Mouse (Mus musculus) kidney, adult 8-10 months (tissue): Measurements from ENCODE around the gene Bcas3.

Source experiments
- DNase-seq, 2 experiments: peaks; one replicate each; pipeline ENCODE4 v3.0.0; 2022

Gene Bcas3

GRCm38 (mm10) chr11:85675244-85675643 is 322.3 kb downstream of the Bcas3 start:
- DNase-seq: no peak

DNA sequence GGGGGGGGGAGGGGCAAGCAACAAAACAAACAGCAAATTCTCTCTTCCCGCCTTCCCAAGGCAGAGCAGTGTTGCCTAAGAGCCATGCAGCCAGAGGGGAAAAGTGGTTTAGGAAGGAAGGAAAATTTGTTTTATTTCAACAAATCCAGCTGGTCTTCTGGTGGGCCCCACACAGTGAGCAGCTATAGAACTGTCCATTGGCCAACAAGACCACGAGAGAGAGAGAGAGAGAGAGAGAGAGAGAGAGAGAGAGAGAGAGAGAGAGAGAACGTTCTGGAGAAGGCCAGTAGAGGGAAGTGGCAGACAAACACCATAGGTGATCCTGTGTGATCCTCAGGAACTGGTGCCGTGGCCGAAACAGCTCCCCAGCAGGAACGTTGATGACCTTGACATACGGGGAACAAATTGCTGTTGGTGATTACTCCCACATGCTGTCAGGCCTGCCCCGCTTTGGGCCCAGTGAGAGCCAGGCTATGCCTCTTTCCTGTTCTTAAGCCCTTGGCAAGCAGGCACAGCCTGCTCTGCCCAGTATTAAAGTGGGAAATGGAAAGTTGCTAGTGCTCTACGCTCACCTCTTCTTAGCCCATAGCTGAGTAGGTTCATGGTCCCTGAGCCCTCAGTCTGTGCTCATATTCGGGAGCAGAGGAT is 323.5 kb downstream of the Bcas3 start:
- DNase-seq: no peak

DNA sequence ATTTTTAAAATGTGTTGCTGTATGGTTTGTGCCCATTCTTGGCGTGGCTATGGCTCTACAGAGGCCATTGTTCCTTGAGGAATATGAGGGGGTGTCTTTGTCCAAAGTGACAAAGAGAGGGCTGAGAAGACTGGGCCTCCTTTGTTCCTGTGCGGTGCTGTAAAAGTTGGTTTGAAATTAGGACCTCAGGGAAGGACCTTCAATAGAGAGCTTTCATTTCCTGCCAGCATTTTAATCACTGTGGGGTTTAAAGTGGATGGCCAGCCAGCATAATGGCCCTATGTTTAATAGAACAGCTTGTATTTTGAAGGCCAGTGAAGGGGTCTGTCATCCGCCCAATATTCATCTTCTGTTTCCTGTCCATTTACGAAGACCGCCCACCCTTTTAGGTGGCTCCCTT is 325.7 kb downstream of the Bcas3 start:
- no peak for DNase-seq

DNA sequence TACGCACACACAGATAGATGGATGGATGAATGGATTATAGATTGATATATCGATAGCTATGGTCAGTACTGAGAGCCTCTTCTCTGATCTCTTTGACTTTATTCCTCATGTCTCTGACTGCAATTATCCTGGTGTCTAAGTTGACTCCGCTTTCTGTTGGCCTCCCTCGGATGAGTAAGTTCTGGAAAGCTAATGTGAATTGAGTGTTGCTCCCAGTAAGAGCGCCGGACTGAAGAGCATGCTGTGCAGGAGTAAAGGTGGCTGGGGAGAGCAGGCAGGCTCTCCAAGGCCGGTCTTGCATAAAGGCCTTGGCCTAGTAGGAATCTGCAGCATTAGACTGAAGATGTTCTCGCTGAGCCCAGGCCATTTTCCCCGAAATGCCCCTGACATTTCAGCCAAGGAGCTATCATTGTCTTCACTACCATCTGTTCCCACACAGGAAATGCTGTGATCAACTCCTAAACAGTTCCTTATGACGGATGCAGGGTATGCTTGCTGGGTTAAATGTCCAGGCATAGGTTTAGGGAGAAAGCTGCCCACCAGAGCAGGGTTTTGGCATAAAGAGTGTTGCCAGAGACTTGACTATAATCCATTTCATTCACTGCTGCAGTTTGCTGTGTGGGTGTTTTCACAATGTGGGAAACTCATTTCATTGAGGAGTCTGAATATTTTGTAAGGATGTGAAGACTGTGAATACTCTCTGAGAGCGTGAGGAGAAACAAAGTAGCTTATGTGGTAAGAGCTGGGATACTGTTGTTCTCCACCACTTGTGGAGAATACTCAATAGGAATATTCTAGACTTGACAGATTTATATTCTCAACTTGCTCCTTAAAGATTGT is 328.8 kb downstream of the Bcas3 start:
- no peak for DNase-seq

DNA sequence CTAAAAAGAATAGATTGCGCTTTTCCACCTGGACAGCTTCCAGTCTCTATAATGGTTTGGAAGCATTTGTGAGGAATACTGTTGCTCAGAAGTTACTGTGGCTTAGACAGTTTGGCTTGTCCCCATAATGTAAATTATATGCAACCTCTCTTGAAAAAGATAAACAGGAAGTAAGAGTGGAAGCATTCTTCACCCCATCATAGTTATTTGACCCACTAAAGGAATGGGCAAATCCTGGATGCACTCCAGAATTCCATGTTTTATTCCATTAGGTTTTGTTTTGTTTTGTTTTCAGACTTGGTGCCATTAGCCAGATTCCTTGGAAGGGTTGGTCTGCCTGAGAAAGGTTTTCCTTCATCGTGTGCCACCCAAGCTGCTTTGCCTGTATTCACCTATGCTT is 332.0 kb downstream of the Bcas3 start:
- no peak for DNase-seq

DNA sequence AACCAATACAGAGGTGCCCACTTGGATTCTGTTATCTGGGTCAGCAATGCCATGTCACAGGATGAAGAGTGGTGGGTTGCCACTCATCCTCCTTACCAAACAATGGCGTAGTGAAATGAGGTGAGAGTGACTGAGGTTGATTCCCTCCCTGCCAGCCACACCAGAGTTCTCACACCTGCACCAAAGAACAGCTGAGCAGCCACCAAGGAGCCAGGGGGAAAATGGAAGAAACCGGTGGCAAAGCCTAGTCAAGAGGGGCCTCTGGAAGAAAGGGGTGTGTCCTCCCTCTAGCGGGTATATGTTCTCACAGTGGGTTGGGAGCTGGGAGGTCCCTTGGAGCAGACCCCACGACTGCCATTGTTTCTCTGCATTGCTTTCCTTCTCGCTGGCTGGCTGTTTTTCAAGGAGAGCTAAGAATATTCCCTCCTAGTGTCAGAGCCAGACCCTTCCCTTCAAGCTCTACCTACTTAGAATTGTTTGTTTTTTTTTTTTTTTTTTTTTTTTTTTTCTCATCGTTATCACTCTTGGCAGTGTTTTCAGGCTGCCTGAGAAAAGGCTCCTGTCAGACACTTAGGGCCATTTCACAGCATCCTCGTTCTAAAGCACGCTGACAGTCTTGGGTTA is 335.0 kb downstream of the Bcas3 start:
- DNase-seq: no peak

DNA sequence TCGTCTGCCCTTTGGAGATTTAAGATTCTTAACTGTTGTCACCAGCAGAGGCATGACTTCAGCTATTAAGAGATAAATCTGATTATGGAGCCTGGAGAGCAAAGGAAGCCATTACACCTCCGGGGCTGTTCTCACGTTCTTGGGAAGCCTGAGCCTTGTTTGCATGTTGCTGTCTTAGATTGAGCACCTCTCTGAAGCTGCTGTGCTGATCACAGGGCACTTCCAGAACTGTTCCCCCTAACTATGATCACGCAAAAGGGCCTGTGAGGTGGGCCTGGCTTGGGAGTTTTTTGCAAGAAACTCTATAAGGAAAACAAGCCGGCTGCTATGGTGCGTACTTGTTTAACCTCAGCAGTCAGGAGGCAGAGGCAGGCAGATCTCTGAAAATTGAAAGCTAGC is 335.5 kb downstream of the Bcas3 start:
- no peak for DNase-seq

- no peak for DNase-seq
Observed at GRCm38 (mm10) chr11:85689226-85689625, 336.3 kb downstream of the Bcas3 start.

DNA sequence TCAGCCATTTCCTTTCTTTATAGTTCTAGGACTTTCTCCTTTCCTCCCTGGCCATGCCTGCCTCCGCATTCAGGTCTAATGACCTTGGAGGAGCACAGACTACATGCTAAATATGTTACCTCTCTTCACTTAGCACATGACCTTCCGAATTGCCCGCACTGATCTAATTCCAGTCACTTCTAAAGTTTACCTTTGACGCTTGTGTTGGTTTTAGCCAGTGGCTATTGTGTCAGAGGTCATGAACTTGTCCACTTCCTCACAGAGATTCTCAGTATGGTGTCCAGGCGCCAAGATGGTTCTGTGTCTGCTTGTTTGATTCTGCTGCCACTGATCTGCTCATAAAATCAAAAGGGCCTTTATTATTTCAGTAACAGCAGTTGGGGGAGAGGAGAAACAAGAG is 338.3 kb downstream of the Bcas3 start:
- DNase-seq: no peak

DNA sequence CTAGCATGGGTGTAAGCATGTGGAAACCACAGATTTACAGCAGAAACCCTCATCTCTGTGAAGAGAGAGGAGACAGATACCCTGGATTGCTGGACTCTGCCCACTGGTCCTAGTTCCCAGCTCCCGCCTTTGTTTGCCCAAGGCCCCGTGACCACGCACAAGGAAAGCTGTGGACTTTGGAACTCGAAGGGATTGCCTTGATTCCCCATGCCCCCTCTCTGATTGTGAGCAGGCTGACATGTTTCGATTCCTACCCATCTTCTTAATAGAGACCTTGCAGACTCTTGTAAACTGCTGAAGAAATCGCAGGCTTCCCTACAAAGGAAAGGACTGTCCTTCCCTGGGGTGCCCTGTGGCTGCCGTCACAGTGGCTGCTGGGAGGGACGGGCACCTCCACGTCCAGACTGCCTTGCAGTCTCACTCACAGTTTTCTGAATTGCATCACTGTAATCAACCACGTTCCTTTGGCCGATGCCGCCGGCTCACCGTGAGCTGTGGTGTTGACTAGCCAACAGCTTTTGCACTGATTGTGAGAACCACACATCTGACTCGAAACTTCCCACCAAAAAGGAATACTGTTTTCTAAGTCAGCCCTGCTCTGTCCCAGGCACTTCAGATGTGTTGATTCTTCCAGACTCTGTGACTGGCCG is 342.8 kb downstream of the Bcas3 start:
- DNase-seq: peak; percentile 54 to 58

DNA sequence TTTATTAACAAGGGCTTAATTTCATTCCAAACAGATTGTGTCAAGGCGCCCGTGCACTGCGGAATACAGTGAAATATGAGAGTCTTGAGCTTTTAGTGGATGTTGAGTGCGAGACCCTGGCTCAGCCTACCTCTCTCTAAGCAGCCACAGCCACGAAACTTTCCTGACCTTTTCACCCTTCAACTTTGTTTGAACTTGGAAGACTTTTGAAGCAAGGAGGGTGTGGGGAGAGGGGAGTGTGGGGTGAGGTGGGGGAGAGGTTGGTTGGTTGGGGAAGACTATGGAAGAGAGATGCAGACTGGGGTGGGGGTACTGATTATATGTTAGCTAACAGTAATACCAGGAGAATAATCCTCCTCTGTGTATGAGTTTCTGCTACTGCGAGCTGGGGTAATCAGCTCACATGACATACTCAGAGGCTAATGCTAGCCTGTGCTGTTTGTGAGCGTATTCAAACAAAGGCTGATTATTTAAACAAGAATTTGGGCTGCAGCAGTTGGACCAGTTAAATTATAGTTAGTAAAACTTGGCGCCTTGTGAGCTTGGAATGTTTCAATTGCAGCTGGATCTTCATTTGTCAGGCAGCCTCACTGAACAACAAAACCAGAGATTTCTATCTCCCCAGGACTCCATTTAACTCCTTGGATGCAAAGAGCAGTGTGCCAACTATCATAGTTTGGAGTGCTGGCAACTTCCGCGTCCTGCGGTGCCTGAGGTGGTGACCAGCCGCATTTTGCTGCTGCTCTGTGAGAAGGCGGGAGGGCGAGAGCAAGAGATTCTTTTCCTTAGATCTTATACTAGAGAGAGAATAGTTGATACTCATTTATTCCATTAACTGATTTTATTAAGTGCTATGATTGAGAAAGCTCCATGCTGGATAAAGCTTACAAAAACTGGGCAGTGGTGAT is 343.8 kb downstream of the Bcas3 start:
- DNase-seq: no peak

GRCm38 (mm10) chr11:85697468-85697867 is 344.5 kb downstream of the Bcas3 start:
- no peak for DNase-seq

GRCm38 (mm10) chr11:85698242-85698641 is 345.3 kb downstream of the Bcas3 start:
- DNase-seq: no peak

DNA sequence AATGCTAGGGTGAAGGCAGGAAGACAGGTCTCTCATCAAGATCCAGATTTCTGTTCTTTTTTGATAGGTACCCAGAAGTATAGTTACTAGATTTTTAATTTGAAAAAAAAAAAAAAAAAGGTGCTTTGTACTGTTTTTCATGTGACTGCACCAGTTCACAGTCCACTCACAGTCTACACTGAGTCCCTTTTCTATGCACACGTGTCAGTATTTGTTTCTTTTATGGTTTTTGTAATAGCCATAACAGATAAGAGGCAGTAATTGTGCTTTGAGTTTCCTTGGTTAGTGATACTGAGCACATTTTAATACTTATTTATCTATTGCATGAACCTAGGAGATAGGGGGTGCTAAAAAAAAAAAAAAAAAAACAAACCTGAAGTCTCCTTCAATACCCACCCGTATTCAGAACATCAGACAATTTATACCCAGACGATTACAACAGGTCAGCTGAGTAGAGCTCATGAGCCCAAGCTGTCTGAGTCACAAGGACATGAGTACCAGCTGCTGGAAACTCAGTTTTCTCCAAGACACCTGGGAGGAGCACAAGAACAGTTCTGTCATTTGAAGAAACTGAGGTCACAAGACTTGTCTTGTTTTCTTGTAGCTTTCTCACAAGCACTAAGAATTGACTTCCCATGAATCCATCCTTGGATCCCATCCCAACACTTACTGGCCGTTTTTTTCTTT is 351.2 kb downstream of the Bcas3 start:
- no peak for DNase-seq

DNA sequence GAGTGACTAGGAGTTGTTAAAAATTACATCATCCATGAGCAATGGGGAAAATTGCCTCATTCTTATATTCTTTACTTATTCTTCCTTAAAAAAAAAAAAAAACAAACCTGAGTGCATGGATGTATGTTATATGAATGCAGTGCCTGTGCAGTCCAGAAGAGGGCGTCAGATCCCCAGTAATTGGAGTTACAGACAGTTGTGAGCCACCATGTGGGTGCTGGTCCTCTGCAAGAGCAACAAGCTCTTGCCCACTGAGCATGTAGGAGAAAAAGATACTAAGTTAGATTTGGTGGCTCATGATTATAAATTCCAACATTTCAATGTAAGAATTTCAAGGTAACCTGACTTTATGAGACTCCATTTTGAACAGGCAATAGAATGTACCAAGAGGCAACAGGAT is 353.7 kb downstream of the Bcas3 start:
- no peak for DNase-seq

DNA sequence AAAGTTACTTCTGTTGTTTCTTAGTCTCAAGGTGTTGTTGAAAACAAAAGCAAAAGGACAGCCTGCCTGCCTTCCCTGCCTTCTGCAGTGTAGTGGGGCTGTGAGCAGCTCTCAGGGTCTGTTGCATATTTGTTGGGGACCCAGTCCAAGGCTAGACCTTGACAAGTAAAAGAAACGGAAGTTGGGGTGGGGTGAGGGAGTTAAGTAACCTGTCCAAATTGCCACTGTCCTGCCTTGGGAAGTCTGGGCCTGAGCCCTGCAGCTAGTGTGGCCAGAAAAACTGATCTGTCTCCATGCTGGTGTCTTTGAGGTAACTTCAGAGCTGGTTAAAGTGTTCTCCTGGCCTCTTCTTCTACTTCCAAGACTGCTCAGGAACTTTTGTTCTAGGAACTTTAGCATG is 354.5 kb downstream of the Bcas3 start:
- no peak for DNase-seq

DNA sequence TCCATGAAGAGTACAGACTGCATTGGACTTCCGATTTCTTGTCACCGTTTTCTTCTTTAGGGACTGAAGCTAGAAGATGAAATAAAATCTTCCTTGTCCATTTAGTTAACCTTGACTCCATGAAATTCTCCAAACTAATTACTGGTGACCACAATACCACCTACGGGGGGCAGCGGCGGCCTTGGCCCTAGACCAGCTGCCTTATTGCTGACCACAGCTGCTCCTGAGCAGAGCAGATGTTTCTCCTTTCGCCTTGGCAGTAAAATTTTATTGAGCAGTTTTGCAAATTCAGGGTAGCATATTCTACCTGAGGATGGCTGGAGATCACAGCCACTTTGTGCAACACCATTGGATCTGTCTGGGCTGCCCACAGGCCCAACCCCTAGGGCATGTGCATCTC is 356.2 kb downstream of the Bcas3 start:
- DNase-seq: no peak

DNA sequence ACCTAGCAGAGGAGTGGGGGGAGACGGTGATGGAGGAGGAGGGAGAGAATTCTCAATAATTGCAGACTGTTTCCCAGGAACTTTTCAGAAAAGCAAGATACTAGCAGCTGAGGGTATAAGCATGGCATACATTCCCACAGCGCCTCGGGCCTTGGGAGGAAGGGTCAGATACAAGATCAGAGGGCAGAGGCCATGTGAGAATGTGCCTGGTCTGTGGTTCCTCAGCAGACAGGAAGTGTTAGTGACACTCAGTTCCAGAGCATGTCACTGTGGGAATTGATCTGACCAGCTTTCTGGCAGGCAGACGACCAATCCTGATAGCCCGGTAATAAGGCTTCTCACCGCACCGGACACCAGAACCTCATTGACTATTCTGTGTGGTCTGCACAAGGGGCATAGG is 357.2 kb downstream of the Bcas3 start:
- no peak for DNase-seq

DNA sequence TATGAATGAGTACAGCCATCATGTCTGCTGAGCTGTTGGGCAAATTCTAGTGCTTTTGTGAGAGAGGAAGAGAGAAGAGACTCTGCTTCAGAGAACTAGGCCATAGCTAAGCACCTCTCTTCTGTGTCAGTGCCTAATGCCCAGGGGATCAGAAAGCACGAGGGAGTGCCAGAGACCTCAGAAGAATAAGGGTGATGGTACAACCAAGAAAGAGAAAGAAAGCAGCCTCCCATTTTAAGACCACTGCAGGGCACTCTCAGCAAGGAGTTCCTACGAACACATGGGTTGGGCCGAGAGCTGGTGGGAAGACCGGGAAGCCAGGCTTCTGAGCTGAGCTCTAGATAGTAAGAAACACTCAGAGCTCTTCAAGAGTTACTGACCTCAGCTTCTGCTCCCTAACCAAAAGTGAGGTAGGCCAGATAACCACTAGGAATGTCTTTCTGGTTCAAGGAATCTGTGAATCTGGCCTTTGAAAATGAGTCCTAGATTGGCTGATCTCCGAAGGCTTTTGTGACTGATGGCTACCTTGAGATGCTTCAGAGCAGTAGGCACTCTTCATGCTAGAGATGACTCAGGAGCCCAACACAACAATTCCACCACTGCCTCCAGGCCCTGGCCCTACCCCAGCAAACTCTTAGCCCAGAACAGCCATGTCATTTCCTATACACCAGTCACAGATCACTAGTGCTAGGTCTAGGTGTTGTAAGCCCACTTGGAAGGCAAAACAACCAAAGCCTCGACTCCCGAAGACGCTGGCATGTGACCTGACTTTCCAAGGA is 359.2 kb downstream of the Bcas3 start:
- no peak for DNase-seq

DNA sequence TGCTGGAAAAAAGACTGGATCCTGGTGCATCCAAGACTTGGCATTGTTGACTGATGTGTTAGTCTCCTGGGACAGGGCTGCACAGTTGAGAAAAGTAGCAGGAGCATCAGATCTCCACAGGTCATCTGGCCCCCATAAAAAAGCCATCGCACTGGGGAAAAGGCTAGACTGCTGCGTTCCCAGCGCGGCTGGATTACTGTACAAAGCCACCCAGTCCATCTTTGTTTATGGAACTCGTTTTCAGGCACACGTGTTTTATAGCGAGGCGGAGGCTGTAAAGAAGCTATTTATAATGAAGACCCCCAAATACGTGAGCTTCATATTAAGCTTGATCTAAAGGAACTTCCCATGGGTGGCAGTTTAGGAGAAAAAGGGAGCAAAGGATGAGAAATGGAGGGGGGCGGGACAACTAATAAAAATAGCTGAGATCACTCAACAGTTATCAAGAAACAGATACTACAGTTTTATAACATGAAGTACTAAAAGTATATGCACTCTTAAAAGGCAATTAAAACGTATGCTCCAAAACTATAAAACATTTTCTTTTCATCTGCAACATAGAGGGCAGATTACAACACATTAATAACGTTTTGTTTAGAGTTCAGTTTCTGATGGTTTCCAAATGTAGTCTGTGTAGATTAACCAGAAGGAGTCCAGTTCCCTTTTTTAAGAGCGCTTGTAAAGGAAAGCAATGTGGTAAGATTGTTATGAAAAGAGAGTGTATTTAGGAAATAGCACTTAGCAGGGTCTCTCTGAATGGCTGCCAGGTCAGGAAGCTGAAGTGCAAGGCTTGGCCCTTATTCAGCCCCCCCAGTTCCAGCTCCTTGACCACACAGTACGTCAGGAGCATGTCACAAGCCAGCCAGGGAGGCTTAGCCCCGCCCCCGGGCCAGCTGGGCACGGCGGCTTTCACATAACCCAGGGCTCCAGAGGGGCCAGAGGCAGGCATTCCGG is 360.2 kb downstream of the Bcas3 start:
- peak; percentile 62 to 72 for DNase-seq
